Mouse (Mus musculus): Measurements from ENCODE around the gene Tmem163.

DNA sequence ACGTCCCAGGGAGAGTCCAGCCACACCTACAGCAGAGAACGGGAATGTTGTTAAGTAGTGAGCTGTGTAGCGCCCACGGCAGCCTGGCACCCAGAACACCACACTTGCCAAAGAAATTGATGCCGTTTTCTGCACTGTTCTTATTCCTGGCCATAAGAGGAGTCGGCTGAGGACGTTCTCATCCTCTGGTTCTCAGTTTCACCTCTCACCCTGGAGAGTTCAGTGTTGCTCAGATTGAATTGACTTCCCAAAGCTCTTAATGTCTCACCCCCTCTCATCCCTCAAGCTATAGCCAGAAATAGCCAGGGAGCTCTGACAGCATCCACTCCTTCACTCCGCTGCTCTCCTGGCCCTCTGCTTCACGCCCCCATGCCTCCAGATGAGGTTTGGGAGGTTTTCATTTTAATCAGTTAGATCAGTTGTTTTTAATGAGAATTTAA, 239.9 kb downstream of the Tmem163 start:
- TF ChIP-seq POLR2A (IDR thresholded peaks at IDR 0.05; ENCODE audit: borderline replicate concordance, extremely low read depth, insufficient read depth, insufficient read length, poor library complexity, severe bottlenecking) (no peak), CTCF (IDR thresholded peaks at IDR 0.05; ENCODE audit: borderline replicate concordance, extremely low read depth, insufficient read depth, insufficient read length) (no peak)
